Mouse (Mus musculus) heart, adult 2 months (tissue): ENCODE measurements around the gene Nrd1. TPM values are rescaled to one million over a fixed set of nuclear protein-coding genes. Genes with fewer than 3 reads are reported as not detected.

Experiments used
- DNase-seq, 2 experiments: peaks; one replicate each; pipeline ENCODE4 v3.0.0; 2021
- H3K27ac ChIP-seq: fragments of 200-600 bp; 2 replicates; pipeline ENCODE4 v1.8.1; 2022
- H3K27me3 ChIP-seq: fragments of 200-500 bp; 2 replicates; pipeline ENCODE4 v1.6.1; 2012; ENCODE audit warnings: mild to moderate bottlenecking, low read length, inconsistent platforms, mixed read lengths; ENCODE audit not compliant: control insufficient read depth, insufficient read depth
- H3K36me3 ChIP-seq: fragments of 200-500 bp; 2 replicates; pipeline ENCODE4 v1.6.1; 2012; ENCODE audit warnings: low read length, inconsistent platforms; ENCODE audit not compliant: control insufficient read depth, insufficient read depth
- H3K4me1 ChIP-seq: fragments of 200-500 bp; 2 replicates; pipeline ENCODE4 v1.6.1; 2011; ENCODE audit warnings: low read length; ENCODE audit not compliant: control insufficient read depth, insufficient read depth
- H3K4me3 ChIP-seq: fragments of 200-600 bp; 2 replicates; pipeline ENCODE4 v1.8.1; 2022
- H3K79me2 ChIP-seq: fragments of 200-500 bp; replicated peaks from 2 replicates; pipeline ENCODE4 v1.6.1; 2012; ENCODE audit warnings: mild to moderate bottlenecking, inconsistent platforms, low read length, moderate library complexity, mixed read lengths; ENCODE audit not compliant: control insufficient read depth, insufficient read depth
- H3K9ac ChIP-seq: fragments of 200-500 bp; 2 replicates; pipeline ENCODE4 v1.6.1; 2012; ENCODE audit warnings: low read depth, mild to moderate bottlenecking, control low read depth, inconsistent platforms, low read length, mixed read lengths
- CTCF ChIP-seq: fragments of 200-600 bp; IDR thresholded peaks from 2 replicates; pipeline ENCODE4 v1.8.1; 2022; ENCODE audit warnings: antibody characterized with exemption, mild to moderate bottlenecking, moderate library complexity
- EP300 ChIP-seq: fragments of 200-500 bp; IDR thresholded peaks from 2 replicates; pipeline ENCODE4 v1.6.1; 2011; ENCODE audit warnings: low read depth, low read length, control low read depth; ENCODE audit not compliant: insufficient read depth
- POLR2A ChIP-seq: fragments of 200-500 bp; IDR thresholded peaks from 2 replicates; pipeline ENCODE4 v1.6.1; 2011; ENCODE audit warnings: mild to moderate bottlenecking, low read depth, low read length, control low read depth; ENCODE audit not compliant: insufficient read depth
- WGBS: fragments of 180-500 bp; shearing (Covaris S2); methylation state at CpG from one replicate; pipeline ENCODE4 v1.1.7; 2018; 5-methylcytosine and 5-hydroxymethylcytosine counted together
- intact Hi-C: fragments of 180-260 bp; cut with DNase I; formaldehyde crosslinking; loops from one replicate; pipeline ENCODE4 v1.15.1; 2025
- polyA plus RNA-seq: library from polyadenylated mRNA; depleted of rRNA; stranded (reverse); fragments of >200 nt; gene quantifications from 2 replicates; pipeline ENCODE4 v1.2.3, GENCODE M21; 2012
- total RNA-seq, 2 experiments: library from RNA; stranded (reverse); gene quantifications; 2 replicates each; pipeline ENCODE4 v1.2.3; 2021

The Nrd1 gene
- total and polyA plus RNA-seq, 3 experiments, result 69.9 to 145 (median 133) TPM

DNA sequence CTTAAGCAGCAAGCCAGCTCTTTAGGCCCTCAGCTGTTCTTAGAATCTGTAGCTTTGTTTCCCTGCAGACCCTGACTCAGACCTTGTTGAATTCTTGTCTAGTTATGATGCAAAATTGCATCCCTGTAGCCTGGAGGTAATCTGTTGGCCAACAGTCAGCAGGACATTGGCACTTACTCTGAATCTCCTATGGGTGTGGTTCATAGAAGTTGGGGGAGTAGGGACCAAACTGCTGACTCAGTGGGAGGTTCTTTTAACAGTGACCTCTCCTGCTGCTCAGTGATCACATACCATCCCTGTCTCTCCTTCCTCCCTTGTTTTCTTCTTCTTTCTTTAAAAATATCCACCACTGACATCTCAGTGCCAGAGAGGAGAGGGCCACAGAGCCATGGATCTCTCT is 10.4 kb upstream of the Nrd1 start:
- no peak for TF ChIP-seq EP300
- no peak for TF ChIP-seq CTCF
- no peak for TF ChIP-seq POLR2A
- no peak overlapping the region for H3K9ac ChIP-seq
- H3K36me3 ChIP-seq, result no peaks in the 10 kb centered on the region
- no peak for DNase-seq
- no peaks in the 10 kb centered on the region for H3K79me2 ChIP-seq
- no peaks in the 10 kb centered on the region for H3K27me3 ChIP-seq
- no peaks in the 10 kb centered on the region for H3K4me1 ChIP-seq
- intact Hi-C loops, result no loop called here
- H3K27ac ChIP-seq, result no peak overlapping the region
- H3K4me3 ChIP-seq, result no peak overlapping the region

DNA sequence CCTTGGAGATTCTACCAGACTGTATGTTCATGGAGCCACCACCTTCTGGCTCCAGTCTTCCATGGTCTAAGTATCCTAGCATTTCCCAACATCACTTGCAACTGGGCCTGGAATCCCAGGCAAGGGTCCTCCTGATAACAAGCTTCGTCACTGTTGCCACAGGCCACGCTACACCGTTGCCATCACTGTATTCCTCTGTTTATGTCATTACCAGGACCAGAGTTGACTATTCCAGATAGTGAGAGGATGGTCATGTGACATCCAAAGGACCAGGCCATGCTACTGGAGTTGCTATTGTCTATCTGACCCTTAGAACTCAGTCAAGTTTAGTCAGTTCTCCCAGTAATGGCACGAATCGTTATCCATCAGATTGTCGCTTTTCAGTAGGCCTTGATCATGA is 9.9 kb upstream of the Nrd1 start:
- H3K79me2 ChIP-seq, result no peaks in the 10 kb centered on the region
- H3K4me1 ChIP-seq, result no peaks in the 10 kb centered on the region
- intact Hi-C loops, result no loop called here
- no peaks in the 10 kb centered on the region for H3K27me3 ChIP-seq
- no peak overlapping the region for H3K9ac ChIP-seq
- TF ChIP-seq EP300, result no peak
- TF ChIP-seq CTCF, result no peak
- no peak for TF ChIP-seq POLR2A
- DNase-seq, result no peak
- no peaks in the 10 kb centered on the region for H3K36me3 ChIP-seq
- H3K27ac ChIP-seq, result no peak overlapping the region
- WGBS, result 85% methylated on average over 6 of the region's 6 CpGs
- no peak overlapping the region for H3K4me3 ChIP-seq

DNA sequence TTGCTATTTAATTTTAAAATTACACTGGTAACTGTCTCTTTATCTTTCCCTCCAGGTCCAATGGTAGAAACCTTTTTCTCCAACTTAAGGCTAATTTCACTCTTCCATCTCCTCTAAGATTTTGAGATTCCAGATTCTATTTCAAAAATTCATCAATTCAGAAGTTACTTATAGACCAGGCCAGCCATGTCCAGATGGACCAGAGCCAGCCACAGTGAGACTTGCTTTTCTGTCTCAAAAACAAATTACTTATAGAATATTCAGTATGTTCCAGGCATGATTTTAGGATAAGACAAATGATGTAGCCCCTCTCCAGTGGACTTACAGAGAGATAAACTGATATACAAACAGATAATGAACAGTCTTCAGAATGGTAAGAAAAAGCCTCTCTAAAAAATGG is 8.6 kb upstream of the Nrd1 start:
- H3K4me1 ChIP-seq, result no peaks in the 10 kb centered on the region
- intact Hi-C loops, result no loop called here
- H3K4me3 ChIP-seq, result no peak overlapping the region
- H3K27ac ChIP-seq, result no peak overlapping the region
- DNase-seq, result no peak
- H3K36me3 ChIP-seq, result no peaks in the 10 kb centered on the region
- H3K79me2 ChIP-seq, result no peaks in the 10 kb centered on the region
- H3K9ac ChIP-seq, result no peak overlapping the region
- H3K27me3 ChIP-seq, result no peaks in the 10 kb centered on the region
- no peak for TF ChIP-seq POLR2A
- no peak for TF ChIP-seq CTCF
- no peak for TF ChIP-seq EP300

DNA sequence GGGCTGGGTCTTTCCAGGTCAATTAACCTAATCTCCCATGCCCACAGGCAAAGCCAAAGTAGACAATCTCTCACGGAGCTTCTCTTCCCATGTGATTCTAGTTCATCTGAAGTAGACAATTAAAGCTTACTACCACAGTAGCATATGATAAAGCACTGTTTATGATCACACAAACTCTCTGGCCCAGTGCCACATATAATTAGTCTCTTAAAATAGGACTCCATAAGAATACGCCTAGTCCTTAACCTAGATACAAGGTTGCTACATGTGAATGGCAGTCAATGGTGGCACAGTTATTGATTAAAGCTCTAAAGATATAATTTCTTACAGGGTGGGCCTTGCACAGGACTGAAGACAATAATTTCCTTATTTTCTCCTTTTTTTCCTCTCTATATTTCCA is 7.5 kb upstream of the Nrd1 start:
- Histone ChIP-seq H3K4me1 (no peaks in the 10 kb centered on the region), H3K9ac (no peak overlapping the region), H3K27ac (no peak overlapping the region), H3K36me3 (no peaks in the 10 kb centered on the region), H3K27me3 (no peaks in the 10 kb centered on the region), H3K4me3 (no peak overlapping the region), H3K79me2 (no peaks in the 10 kb centered on the region)
- intact Hi-C loops, result no loop called here
- DNase-seq, result no peak
- TF ChIP-seq EP300 (no peak), CTCF (no peak), POLR2A (no peak)
- 54% methylated on average over 2 of the region's 2 CpGs for WGBS

DNA sequence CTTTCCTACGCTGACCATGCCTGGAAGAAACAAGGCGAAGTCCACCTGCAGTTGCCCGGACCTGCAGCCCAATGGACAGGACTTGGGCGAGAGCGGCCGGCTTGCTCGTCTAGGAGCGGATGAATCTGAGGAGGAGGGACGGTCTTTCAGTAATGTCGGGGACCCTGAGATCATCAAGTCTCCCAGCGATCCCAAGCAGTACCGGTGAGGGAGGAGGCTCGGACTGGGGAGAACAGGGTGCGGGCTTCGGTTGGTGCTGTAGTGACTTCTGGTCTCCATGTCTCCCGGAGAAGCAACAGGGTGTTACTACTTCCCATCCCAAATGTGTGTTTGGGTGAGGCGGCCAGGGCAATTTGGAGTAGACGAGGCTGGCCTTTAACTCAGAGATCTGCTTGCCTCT is 506 bp downstream of the Nrd1 start:
- intact Hi-C loops, result no loop called here
- Histone ChIP-seq H3K9ac (peak overlapping the region; percentile 94), H3K27ac (peak overlapping the region; percentile 94), H3K27me3 (no peaks in the 10 kb centered on the region), H3K4me1 (peaks cover 2% of the 10 kb centered on the region), H3K79me2 (no peaks in the 10 kb centered on the region), H3K36me3 (peaks cover 9% of the 10 kb centered on the region), H3K4me3 (peak overlapping the region; percentile 72)
- DNase-seq, result no peak
- no peak for TF ChIP-seq POLR2A
- TF ChIP-seq EP300, result no peak
- no peak for TF ChIP-seq CTCF
- under 1% methylated on average over 18 of the region's 18 CpGs for WGBS

DNA sequence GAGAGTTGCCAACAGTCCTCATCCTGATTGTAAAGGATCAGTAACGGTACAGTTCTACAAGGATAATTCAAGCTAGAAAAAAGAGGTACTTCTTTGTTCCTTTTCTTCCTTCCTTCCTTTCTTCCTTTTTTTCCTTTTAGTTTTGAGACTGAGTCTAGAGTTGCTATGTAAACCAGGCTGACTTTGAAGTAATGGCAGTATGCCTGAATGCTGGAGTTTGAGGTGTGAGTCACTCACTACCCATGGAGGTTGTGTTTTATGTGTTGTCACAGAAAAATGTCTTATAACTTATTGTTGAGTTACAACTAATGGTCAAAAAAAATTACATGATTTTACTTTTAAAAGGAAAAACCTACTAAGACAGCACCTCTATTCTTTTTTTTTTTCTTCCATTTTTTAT is 7.6 kb downstream of the Nrd1 start:
- H3K36me3 ChIP-seq, result no peaks in the 10 kb centered on the region; the same call in none of the 2 replicates
- intact Hi-C loops, result no loop called here
- peaks cover 9% of the 10 kb centered on the region; the same call in 1 of the 2 replicates for H3K79me2 ChIP-seq
- H3K27ac ChIP-seq, result no peak overlapping the region
- no peaks in the 10 kb centered on the region for H3K27me3 ChIP-seq
- H3K9ac ChIP-seq, result no peak overlapping the region
- WGBS, result 31% methylated on average over 1 of the region's 1 CpGs
- no peak for TF ChIP-seq EP300
- no peak for TF ChIP-seq POLR2A
- TF ChIP-seq CTCF, result no peak
- H3K4me1 ChIP-seq, result peaks cover 2% of the 10 kb centered on the region
- no peak overlapping the region for H3K4me3 ChIP-seq
- no peak for DNase-seq
